Mouse (Mus musculus) liver, adult (tissue): ENCODE measurements around the gene Hist1h2ai.
"Not testable (repeated sequence)": the region's sequence is repeated elsewhere in the genome, so short reads cannot be mapped to it uniquely, and the experiment has no call there.

Source experiments
- GATA4 ChIP-seq: IDR thresholded peaks from 2 replicates; pipeline ENCODE4 v1.6.1; 2014; ENCODE audit warnings: mild to moderate bottlenecking, low read length; ENCODE audit not compliant: insufficient replicate concordance

Hist1h2ai gene

DNA sequence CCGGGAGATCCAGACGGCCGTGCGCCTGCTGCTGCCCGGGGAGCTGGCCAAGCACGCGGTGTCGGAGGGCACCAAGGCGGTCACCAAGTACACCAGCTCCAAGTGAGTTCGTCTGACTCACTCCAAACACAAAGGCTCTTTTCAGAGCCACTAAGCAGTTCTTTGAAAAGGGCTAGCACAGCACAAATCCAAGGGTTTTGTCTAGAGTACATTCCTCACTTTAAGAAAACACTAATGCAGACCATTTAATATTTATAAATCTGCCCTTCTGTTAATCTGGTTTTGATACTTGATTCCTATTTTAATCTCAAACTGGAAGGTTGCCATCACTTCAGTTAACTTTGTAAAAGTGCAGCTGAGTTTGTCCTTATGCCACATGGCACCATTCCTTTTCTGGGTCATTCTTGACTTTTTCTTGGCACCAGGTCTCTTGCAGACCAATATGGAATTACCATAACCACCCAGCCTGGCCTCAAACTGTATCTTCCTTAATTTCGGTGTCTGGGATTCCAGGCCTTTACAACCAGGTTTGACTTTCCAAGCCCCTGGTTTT is 6.2 kb downstream of the Hist1h2ai start:
- no peak for TF ChIP-seq GATA4

DNA sequence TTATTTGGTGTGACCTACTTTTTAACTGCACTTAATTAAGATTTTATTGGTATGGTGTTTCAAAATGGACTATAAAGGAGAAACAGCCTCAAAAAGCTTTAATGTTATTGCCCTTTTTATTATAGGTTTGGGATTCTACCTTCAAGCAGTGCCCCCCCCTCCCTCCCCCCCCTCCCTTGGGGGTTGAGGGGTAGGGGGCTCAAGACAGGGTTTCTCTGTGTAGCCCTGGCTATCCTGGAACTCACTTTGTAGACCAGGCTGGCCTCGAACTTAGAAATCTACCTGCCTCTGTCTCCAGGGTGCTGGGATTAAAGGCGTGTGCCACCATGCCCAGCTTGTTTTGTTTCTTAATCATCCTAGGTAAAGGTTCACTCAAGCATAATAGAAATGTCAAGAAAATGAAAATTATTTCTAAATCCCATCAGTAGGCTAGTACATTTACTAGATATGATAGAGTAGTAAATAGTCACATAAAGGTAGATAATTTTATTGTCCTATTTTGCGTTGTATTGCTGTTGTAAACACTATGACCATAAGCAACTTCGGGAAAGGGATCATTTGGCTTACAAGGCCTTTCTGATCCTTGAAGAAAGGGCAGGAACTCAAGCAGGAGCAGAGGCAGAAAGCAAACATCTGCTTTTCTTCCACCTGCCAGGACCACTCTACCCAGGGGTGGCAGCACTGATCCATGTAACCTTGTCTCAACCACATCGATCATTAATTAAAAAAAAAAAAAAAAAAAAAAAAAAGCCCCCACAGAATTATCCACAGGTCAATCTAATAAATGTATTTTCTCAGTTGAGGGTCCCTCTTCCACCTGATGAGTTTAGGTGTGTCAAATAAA is 7.0 kb downstream of the Hist1h2ai start:
- TF ChIP-seq GATA4 = no peak

DNA sequence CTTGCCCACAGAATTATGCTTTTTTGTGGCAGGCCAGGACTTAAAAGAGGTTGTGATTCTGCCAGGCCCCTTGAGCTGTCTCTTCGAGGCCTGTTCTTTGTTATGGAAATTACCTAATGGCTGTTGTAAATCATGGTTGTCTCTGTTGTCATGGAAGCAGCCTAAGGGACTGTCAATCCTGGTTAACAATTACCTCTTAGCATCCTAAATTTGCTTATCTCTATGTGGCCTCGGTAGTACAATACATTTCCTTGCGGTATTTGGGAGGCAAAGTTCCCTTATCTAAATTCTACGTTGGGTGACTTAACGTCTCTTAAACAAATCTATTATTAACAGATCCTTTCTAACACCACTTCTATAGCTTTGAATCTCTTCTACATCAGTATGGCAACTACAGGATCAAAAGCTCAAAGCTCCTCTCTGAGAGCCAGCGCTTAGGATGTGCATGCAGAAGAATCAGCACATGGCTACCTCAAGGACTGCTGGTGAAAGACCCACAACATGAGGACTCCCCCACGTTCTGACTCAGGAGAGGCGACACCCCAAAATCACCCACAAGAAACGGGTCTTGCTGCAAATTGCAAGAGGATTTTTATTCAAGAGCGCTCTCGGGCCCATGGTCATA is 11.8 kb downstream of the Hist1h2ai start:
- TF ChIP-seq GATA4 = no peak

DNA sequence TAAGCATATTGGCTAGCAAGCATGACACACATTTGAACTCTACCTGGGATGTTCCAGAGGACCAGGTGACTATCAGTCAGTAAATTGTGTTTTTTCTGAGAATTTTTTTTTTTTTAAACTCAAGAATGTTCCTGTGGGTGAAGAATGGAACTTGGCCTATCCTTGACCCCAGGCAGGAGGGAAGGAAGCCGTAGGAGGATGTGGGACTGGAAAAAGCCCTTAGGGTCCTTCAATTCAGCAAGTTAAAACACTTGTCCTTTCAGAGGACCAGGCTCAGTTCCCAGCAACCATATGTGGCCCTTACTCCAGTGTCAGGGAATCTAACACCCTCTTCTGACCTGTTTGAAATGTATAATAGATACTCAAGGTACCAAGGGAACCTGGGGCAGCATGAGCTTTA is 13.3 kb downstream of the Hist1h2ai start:
- no peak for TF ChIP-seq GATA4

DNA sequence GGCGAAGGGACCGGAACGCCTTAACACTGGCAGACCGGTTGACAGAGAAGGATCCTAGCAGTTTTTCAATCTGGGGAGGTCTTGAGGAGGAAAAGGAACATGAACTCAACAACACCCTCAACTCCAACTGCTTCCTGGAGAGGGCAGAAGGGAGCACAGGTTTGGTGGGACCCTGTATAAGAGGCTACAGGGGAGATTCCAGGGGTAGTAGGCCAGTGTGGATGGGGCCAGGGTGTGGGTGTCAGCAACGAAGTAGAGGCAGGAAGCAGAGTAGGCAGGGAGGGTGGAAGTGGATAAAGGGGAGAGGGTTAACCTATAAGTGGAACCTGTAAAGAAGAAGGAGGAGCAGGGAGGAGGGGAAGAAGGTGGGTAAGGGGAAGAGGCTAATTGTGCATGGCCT is 17.2 kb downstream of the Hist1h2ai start:
- TF ChIP-seq GATA4 = no peak

DNA sequence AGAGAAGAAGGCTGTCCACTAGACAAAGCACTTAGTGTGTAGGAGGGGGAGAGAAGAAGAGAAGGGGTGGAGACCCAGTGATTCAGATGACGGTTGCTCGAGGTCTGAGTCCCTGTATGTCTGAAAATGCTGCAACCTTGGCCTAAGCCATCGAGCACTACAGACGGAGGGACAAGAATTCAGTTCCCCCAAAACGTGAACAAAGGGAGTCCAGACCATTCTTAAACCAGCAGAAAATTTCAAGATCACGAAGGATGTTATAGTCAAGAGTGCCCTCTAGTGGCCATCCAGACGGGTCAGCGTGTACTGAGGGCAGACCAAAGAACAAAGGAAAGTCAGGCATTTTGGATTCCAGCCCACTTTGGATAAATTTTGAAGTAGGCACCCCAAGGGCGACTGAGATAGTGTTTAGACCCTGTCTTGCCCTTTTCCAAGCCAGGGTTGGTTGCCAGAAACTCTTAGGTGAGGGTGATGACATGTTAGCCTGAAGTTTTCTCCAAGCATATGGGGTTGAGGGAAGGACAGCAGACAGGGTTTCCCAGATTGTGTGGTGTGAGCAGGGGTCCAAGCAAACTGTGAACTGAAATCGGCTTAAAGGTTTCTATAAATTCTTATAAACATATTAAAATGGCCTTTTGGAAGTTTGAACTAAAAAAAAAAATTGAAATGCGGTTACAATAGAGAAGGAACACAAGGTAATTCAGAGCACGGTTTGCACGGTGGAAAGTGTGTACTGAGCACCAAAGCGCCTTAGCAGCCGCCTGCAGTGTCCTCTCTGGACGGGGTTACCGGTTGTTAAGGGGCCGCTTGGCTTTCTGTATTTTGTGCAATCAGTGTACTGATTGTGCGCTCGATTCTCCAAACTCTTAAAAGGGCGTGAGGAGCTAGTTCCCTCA is 18.0 kb downstream of the Hist1h2ai start:
- TF ChIP-seq GATA4 = no peak

DNA sequence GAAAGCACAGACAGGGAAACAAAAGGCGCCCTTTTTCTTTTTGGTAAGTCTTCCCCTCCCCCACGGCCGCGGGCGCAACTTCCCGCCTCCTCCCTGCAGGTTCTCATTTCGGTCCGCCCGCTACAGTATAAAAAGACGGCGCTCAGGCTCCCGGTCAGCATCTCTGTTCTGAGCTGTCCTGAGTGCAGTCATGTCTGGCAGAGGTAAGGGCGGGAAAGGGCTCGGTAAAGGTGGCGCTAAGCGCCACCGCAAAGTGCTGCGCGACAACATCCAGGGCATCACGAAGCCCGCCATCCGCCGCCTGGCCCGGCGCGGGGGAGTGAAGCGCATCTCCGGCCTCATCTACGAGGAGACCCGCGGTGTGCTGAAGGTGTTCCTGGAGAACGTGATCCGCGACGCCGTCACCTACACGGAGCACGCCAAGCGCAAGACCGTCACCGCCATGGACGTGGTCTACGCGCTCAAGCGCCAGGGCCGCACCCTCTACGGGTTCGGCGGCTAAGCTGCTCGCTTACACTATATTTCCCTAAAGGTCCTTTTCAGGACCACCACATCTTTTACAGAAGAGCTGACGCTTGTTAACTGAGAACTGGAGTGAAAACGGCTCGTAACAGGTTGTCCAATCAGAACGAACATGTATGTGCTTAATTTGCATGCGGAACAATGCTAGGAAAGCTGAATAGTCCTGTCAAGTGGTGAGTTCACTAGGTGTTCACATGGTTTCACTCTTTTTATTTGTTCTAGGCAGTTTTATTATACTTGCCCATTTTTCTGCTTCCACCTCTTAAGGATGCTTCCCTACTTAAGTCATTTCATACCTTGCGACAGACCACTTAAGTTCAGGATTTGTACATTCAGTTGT is 18.9 kb downstream of the Hist1h2ai start, which contains the start of gene Hist1h4j:
TSS of gene Hist1h4j (plus strand) at position 159 of the 862 bp plus-strand sequence.
- not testable (repeated sequence) for TF ChIP-seq GATA4

DNA sequence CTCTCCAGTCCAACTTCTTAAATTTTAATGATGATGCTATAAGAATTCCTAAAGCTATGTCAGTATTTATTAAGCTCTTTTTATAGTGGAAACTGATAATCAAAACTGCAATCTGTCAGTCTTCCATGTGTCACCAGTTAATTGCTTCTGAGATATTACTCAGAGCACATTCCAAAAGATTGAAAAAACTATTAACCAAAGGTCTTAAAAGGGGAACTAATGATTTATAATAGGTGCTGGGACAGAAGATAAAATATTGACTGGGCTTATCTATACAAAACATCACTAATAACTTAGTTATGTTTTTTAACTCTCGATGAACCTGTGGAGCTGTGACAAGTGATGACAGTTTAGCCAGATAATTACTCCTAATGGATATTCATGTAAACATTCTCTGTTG is 28.8 kb downstream of the Hist1h2ai start:
- TF ChIP-seq GATA4 = no peak

DNA sequence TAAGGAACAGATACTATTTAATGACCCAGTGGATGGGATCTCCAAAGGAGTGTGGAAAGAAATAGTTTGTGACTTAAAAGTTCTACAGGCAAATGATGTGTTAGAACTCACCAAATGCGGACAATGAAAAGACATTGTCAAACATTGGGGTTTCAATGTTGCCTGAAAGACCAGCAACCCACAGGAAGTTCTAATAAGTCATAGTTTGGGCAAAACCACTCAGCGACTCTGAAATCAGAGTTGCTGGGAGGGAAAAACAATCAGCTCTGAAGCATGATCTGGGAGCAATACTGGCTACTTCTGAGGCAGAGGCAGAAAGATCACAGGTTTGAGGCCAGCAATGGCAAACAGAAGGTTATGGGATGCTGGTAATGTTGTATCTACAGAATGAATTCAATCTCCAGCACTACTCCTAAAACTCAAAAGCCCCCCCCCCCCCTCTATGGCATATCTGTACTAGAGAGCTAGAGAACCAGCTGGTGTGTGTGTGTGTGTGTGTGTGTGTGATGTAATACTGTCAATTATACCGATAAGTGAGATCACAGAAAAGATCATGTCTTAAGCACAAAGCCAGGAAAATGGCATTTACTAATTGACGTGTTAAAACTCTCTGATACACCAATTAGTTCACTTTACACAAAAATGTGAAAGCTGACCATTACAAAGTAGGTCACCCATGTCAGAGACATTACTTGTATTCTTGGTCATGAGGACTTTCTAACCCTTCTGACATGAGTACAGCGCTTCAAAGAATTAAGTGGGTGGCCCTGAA is 33.4 kb downstream of the Hist1h2ai start:
- no peak for TF ChIP-seq GATA4

DNA sequence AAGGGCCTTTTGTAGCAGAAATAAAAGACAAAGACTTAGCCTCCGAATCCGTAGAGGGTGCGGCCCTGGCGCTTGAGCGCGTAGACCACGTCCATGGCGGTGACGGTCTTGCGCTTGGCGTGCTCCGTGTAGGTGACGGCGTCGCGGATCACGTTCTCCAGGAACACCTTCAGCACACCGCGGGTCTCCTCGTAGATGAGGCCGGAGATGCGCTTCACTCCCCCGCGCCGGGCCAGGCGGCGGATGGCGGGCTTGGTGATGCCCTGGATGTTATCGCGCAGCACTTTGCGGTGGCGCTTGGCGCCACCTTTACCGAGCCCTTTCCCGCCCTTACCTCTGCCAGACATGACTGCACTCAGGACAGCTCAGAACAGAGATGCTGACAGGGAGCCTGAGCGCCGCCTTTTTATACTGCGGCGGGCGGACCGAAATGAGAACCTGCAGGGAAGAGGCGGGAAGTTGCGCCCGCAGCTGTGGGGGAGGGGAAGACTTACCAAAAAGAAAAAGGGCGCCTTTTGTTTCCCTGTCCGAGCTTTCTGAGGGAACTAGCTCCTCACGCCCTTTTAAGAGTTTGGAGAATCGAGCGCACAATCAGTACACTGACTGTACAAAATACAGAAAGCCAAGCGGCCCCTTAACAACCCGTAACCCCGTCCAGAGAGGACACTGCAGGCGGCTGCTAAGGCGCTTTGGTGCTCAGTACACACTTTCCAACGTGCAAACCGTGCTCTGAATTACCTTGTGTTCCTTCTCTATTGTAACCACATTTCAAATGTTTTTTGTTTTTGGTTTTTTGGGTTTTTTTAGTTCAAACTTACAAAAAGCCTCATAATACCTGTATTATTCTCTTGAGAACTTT is 34.2 kb downstream of the Hist1h2ai start, which contains the start of gene Hist1h4k:
TSS of gene Hist1h4k (minus strand) at position 347 of the 859 bp plus-strand sequence.
- TF ChIP-seq GATA4 = not testable (repeated sequence)

DNA sequence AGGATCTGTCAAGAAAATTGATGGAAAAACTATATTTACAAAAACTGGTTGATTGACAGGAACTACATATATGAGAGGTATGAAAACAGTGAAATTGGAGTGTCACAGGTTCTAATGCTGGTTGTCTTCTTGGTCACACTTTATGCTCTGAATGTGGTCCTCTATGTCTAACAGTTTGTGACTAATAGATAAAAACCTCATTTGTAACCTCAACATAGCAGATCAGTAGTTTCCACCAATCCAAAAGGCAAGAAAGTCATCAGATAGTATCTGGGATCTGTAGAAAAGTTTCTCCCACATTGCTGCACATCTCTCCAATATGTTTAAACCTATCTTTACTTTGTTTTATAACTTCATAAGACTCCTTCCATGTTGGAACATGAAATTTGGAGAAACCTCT is 35.2 kb downstream of the Hist1h2ai start:
- no peak for TF ChIP-seq GATA4

DNA sequence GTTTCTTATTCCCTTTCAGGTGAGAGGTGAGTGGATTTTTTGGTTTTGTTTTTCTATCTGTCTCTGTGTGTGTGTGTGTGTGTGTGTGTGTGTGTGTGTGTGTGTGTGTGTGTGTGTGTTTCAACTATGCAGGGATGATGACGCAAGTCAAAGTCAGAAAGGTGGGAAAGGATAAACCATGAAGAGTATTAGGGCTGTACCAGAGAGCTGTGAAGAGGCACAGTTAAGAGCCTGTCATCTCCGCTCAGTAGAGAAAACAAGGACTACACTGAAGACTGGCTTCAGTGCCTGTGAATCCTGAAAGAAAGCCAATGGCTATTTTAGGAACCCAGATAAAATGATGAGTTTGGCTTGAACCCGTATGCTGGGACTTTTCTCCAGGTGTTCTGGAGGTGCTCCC is 35.6 kb downstream of the Hist1h2ai start:
- TF ChIP-seq GATA4 = no peak
